30 mouse cellular contexts compared by ENCODE assay signal in genomic region chr14:118058581-118058886, GRCm38 (mm10). TPM values are rescaled to one million over a fixed set of nuclear protein-coding genes. Genes with fewer than 3 reads are reported as not detected.
DNase-seq lines count a peak whose midpoint lies in the region; ATAC-seq and TF ChIP-seq lines count a peak whose summit lies in the region.
"Had no signal": no experiment of that assay in that cellular context is flagged by ENCODE, and none has a peak within 500 bp of the region (broad histone marks: within the 10 kb centered on the region; RNA-seq: fewer than 3 reads in every experiment).

No protein-coding gene starts in this region.

- no peaks in the 10 kb centered on the region for H3K4me1 ChIP-seq in intestine, embryonic 16.5 days (ENCODE audit: control insufficient read depth, insufficient read depth, low read length)
- no peaks in the 10 kb centered on the region for H3K4me1 ChIP-seq in stomach, embryonic 16.5 days (ENCODE audit: control insufficient read depth, insufficient read depth, low read length)
- H3K4me1 ChIP-seq in kidney, adult 2 months (ENCODE audit: control insufficient read depth, insufficient read depth, low read length), result no peaks in the 10 kb centered on the region
- H3K4me1 ChIP-seq: embryonic facial prominence, embryonic 12.5 days; embryonic facial prominence, embryonic 15.5 days; heart, embryonic 12.5 days; heart, embryonic 15.5 days had no signal

- H3K27ac ChIP-seq in intestine, embryonic 16.5 days (ENCODE audit: low read length), result no peak overlapping the region
- peak overlapping the region; percentile 66; the same call in 1 of the 2 replicates for H3K27ac ChIP-seq in stomach, embryonic 16.5 days (ENCODE audit: low read length)
- H3K27ac ChIP-seq in kidney, adult 2 months (ENCODE audit: insufficient read depth, low read depth, low read length), result no peak overlapping the region
- H3K27ac ChIP-seq: embryonic facial prominence, embryonic 12.5 days; embryonic facial prominence, embryonic 15.5 days; forebrain, embryonic 13.5 days; gastrocnemius, adult 2 months; heart, embryonic 15.5 days; hindbrain, embryonic 14.5 days; hindbrain, postnatal 0 days had no signal

- no peaks in the 10 kb centered on the region for H3K9me3 ChIP-seq in intestine, embryonic 16.5 days (ENCODE audit: control insufficient read depth, low read length)
- no peaks in the 10 kb centered on the region for H3K9me3 ChIP-seq in stomach, embryonic 16.5 days (replicated peaks; ENCODE audit: control insufficient read depth, low read length)
- H3K9me3 ChIP-seq: embryonic facial prominence, embryonic 12.5 days; embryonic facial prominence, embryonic 15.5 days; forebrain, embryonic 13.5 days; G1E; heart, embryonic 12.5 days; heart, embryonic 15.5 days had no signal

- H3K4me3 ChIP-seq in intestine, embryonic 16.5 days (ENCODE audit: low read length), result no peak overlapping the region
- H3K4me3 ChIP-seq in stomach, embryonic 16.5 days (replicated peaks; ENCODE audit: low read length), result no peak overlapping the region
- H3K4me3 ChIP-seq in kidney, adult 2 months (ENCODE audit: insufficient read depth, low read depth, low read length), result no peak overlapping the region
- H3K4me3 ChIP-seq: embryonic facial prominence, embryonic 12.5 days; embryonic facial prominence, embryonic 15.5 days; forebrain, embryonic 13.5 days; gastrocnemius, adult 2 months; heart, embryonic 12.5 days; heart, embryonic 15.5 days had no signal

- no peak for TF ChIP-seq POLR2A in kidney, adult 2 months (IDR thresholded peaks at IDR 0.05; ENCODE audit: low read depth, low read length)

- DNase-seq in heart, adult 11 months, result peak; percentile 50
- DNase-seq in heart, postnatal 10 days, result no peak
- no peak for DNase-seq in layer of hippocampus, postnatal 36 days
- DNase-seq in kidney, adult 2 months, result no peak
- DNase-seq: adrenal gland, adult 2 months; adrenal gland, postnatal 14 days; B cell, adult 2 months; cerebellum, adult 11 months; cerebellum, adult 2 months; cerebellum, adult 9-11 months; cerebellum, postnatal 25 days; gastrocnemius, adult 2 months; gastrocnemius, postnatal 14 days; heart, adult 18-20 months; heart, postnatal 14 days; heart, postnatal 4 days had no signal

- no peaks in the 10 kb centered on the region for H3K27me3 ChIP-seq in intestine, embryonic 16.5 days (replicated peaks; ENCODE audit: control insufficient read depth, insufficient read depth, low read length)
- no peaks in the 10 kb centered on the region for H3K27me3 ChIP-seq in stomach, embryonic 16.5 days (ENCODE audit: control insufficient read depth, insufficient read depth, low read length)
- H3K27me3 ChIP-seq in kidney, adult 2 months (replicated peaks; ENCODE audit: control insufficient read depth, insufficient read depth, low read length), result no peaks in the 10 kb centered on the region; the same call in 1 of the 2 replicates
- H3K27me3 ChIP-seq: embryonic facial prominence, embryonic 12.5 days; embryonic facial prominence, embryonic 15.5 days; heart, embryonic 15.5 days had no signal

- H3K36me3 ChIP-seq in intestine, embryonic 16.5 days (ENCODE audit: control insufficient read depth, insufficient read depth, low read length), result no peaks in the 10 kb centered on the region
- H3K36me3 ChIP-seq in stomach, embryonic 16.5 days (ENCODE audit: control insufficient read depth, insufficient read depth, low read length), result no peaks in the 10 kb centered on the region
- H3K36me3 ChIP-seq in kidney, adult 2 months (ENCODE audit: control insufficient read depth, insufficient read depth, low read length), result no peaks in the 10 kb centered on the region
- H3K36me3 ChIP-seq: embryonic facial prominence, embryonic 12.5 days; embryonic facial prominence, embryonic 15.5 days; G1E; heart, embryonic 12.5 days; heart, embryonic 15.5 days had no signal

- 0 out of 2 replicates have a peak overlapping the region, but pooled peaks have one; percentile 14 for H3K4me2 ChIP-seq in intestine, embryonic 16.5 days (ENCODE audit: low read depth, low read length)
- H3K4me2 ChIP-seq in stomach, embryonic 16.5 days (ENCODE audit: low read depth, low read length), result no peak overlapping the region
- H3K4me2 ChIP-seq: embryonic facial prominence, embryonic 12.5 days; embryonic facial prominence, embryonic 15.5 days; forebrain, embryonic 13.5 days; heart, embryonic 12.5 days; heart, embryonic 15.5 days; hindbrain, embryonic 14.5 days had no signal

- no peak overlapping the region for H3K9ac ChIP-seq in intestine, embryonic 16.5 days (ENCODE audit: low read depth, low read length)
- H3K9ac ChIP-seq in stomach, embryonic 16.5 days (ENCODE audit: low read length), result no peak overlapping the region
- H3K9ac ChIP-seq: embryonic facial prominence, embryonic 12.5 days; embryonic facial prominence, embryonic 15.5 days; forebrain, embryonic 13.5 days; heart, embryonic 12.5 days; heart, embryonic 15.5 days; hindbrain, embryonic 14.5 days had no signal

- TF ChIP-seq CTCF in kidney, adult 2 months (conservative IDR thresholded peaks at IDR 0.05; ENCODE audit: insufficient read depth, insufficient read length, low read depth, low read length), result no peak

- ATAC-seq in intestine, embryonic 16.5 days, result no peak; the same call in 1 of the 2 replicates
- ATAC-seq in stomach, embryonic 16.5 days (ENCODE audit: insufficient read depth, low FRiP score), result peak; percentile 38; the same call in 1 of the 2 replicates
- ATAC-seq: forebrain, embryonic 13.5 days; forebrain, embryonic 16.5 days; hindbrain, postnatal 0 days; inflammation-experienced regulatory T-cells, adult 6 months; Patski had no signal

- intact Hi-C loops in heart, postnatal 10 days (cut with DNase I), result no loop called here

- 77% methylated on average over 4 of the region's 4 CpGs for WGBS in intestine, embryonic 16.5 days
- 64% methylated on average over 4 of the region's 4 CpGs for WGBS in stomach, embryonic 16.5 days
- WGBS in kidney, adult 2 months, result 84% methylated on average over 4 of the region's 4 CpGs

RNA-seq across cellular contexts. Expression of gene Dct, which starts 6.5 kb away (rescaled TPM):
- 1 to 10 TPM; 3.9 to 5.4 TPM for total RNA-seq in heart, postnatal 10 days (2021)
- polyA plus RNA-seq in intestine, embryonic 16.5 days (2015; fragmentation: Nextera tagmentation; extraction: Ambion mirVana), result 1.8 TPM in 2 replicates
- 1.0 and 1.2 TPM in 2 replicates for polyA plus RNA-seq in stomach, embryonic 16.5 days (2015; fragmentation: Nextera tagmentation; extraction: Ambion mirVana)
- total RNA-seq in layer of hippocampus, postnatal 36 days (2021), result under 1 TPM; 0.46 to 0.52 TPM
- 0.18 and 0.25 TPM in 2 replicates for polyA plus RNA-seq in kidney, adult 2 months (2012; rRNA removed)
- total RNA-seq: adrenal gland, postnatal 14 days; CH12.LX had no signal
- polyA plus RNA-seq: G1E had no signal
